Mouse (Mus musculus) midbrain, embryonic 14.5 days (tissue): ENCODE measurements around the gene Bag6. TPM values are rescaled to one million over a fixed set of nuclear protein-coding genes. Genes with fewer than 3 reads are reported as not detected.

Source experiments
- ATAC-seq: fragments of 200-750 bp; cut with Nextera tagmentation; 2 replicates; pipeline ENCODE4 v1.8.0; 2017; ENCODE audit warnings: moderate number of reproducible peaks, moderate library complexity; ENCODE audit not compliant: low FRiP score, low TSS enrichment
- DNase-seq: peaks from one replicate; pipeline ENCODE4 v3.0.0-alpha.2; 2015
- H3K27ac ChIP-seq: fragments of 300-500 bp; sonication (generic); replicated peaks from 2 replicates; pipeline ENCODE4 v1.5.1; 2014; ENCODE audit warnings: mild to moderate bottlenecking, low read depth, low read length, moderate library complexity
- H3K27me3 ChIP-seq: fragments of 300-500 bp; sonication (generic); 2 replicates; pipeline ENCODE4 v1.6.1; 2014; ENCODE audit warnings: low read length, control low read depth, mixed read lengths; ENCODE audit not compliant: control insufficient read depth, insufficient read depth
- H3K36me3 ChIP-seq: fragments of 300-500 bp; sonication (generic); 2 replicates; pipeline ENCODE4 v1.6.1; 2014; ENCODE audit warnings: low read length, control low read depth; ENCODE audit not compliant: control insufficient read depth, insufficient read depth
- H3K4me1 ChIP-seq: fragments of 300-500 bp; sonication (generic); 2 replicates; pipeline ENCODE4 v1.6.1; 2014; ENCODE audit warnings: mild to moderate bottlenecking, antibody characterized with exemption, low read length, control low read depth; ENCODE audit not compliant: control insufficient read depth, insufficient read depth
- H3K4me2 ChIP-seq: fragments of 300-500 bp; sonication (generic); 2 replicates; pipeline ENCODE4 v1.6.1; 2014; ENCODE audit warnings: mild to moderate bottlenecking, low read length, moderate library complexity
- H3K4me3 ChIP-seq: fragments of 300-500 bp; sonication (generic); replicated peaks from 2 replicates; pipeline ENCODE4 v1.5.1; 2014; ENCODE audit warnings: low read depth, low read length
- H3K9ac ChIP-seq: fragments of 300-500 bp; sonication (generic); replicated peaks from 2 replicates; pipeline ENCODE4 v1.6.1; 2014; ENCODE audit warnings: mild to moderate bottlenecking, low read length, moderate library complexity
- H3K9me3 ChIP-seq: fragments of 300-500 bp; sonication (generic); 2 replicates; pipeline ENCODE4 v1.6.1; 2016; ENCODE audit warnings: low read length, control low read depth, mixed read lengths; ENCODE audit not compliant: control insufficient read depth
- WGBS: fragments of 180-500 bp; shearing (Covaris S2); extraction: QIAGEN DNeasy Blood & Tissue Kit; methylation state at CpG from one replicate; pipeline ENCODE4 v1.1.7; 2014; 5-methylcytosine and 5-hydroxymethylcytosine counted together
- polyA plus RNA-seq: library from polyadenylated mRNA; unstranded; fragments of >200 nt; fragmentation: Nextera tagmentation; extraction: Ambion mirVana; gene quantifications from 2 replicates; pipeline ENCODE4 v1.2.1, GENCODE M21; 2014

The Bag6 gene
- polyA plus RNA-seq, 1 experiment from 2014 or later, result 122 TPM

DNA sequence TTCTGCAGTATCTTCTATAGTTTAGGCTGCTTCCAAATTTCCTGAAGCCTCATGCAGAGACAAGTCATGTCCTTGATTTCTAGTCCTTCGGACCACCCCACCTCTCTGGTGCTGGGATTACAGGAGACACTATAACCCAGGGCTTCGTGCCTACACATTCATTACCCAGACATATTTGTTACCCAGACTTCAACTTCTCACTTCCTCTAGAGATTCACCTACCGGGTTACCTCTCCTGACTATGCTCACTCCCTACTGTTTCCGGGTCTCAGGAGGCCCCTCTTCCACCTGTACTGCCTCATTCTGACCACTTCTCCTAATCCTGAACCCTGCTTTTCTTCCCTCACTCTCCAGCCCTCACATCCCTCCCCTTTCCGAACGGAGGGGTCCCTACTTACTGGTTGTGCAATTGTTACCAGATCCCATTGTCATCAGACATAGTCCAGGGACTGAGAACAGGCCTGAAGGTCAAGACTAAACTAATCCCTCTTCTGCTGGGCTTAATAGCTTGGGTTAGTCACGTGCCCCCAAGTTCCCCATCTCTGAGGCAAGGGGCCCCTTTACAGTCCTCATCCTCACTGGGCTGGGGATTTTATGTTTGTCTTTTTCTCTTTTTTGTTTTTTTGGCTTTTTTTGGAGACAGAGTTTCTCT lies 53.1 kb downstream of the Bag6 start, which contains the start of gene Lst1:
Gene Lst1 (minus strand): TSS at position 481 of the 652 bp plus-strand sequence.
- no peak for ATAC-seq
- H3K9me3 ChIP-seq, result no peaks in the 10 kb centered on the region
- H3K4me3 ChIP-seq, result no peak within 1 kb of the TSS
- no peak for DNase-seq
- no peaks in the 10 kb centered on the region for H3K27me3 ChIP-seq
- no peaks in the 10 kb centered on the region for H3K36me3 ChIP-seq
- H3K4me1 ChIP-seq, result peaks cover 10% of the 10 kb centered on the region; the same call in 1 of the 2 replicates
- no peak within 1 kb of the TSS for H3K4me2 ChIP-seq
- H3K9ac ChIP-seq, result no peak within 1 kb of the TSS
- H3K27ac ChIP-seq, result no peak within 1 kb of the TSS
- 63% methylated on average over 7 of the region's 7 CpGs for WGBS

DNA sequence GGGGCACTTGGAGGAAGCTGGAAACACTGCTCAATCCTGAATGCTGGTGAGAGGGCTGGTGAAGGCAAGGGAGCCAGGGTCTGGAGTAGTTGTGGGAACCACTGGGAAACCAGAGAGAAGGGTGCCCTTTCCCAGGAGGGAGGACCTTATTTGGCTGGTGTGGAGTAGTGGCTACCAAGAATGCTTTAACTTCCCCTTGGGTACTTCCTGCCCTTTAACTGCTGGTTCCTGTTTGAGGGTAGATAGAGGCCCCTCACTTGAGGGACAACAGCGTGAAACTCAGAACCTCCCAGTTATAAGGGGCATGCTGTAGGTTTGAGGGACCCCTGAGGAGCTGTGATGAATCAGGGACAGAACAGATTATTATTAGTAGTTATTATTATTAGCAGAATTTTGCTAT lies 54.2 kb downstream of the Bag6 start:
- H3K27me3 ChIP-seq, result no peaks in the 10 kb centered on the region
- no peaks in the 10 kb centered on the region for H3K36me3 ChIP-seq
- no peaks in the 10 kb centered on the region for H3K9me3 ChIP-seq
- H3K4me2 ChIP-seq, result no peak overlapping the region
- WGBS, result 75% methylated on average over 1 of the region's 1 CpGs
- DNase-seq, result no peak
- ATAC-seq, result no peak
- no peak overlapping the region for H3K4me3 ChIP-seq
- H3K9ac ChIP-seq, result no peak overlapping the region
- H3K27ac ChIP-seq, result no peak overlapping the region
- peaks cover 10% of the 10 kb centered on the region; the same call in 1 of the 2 replicates for H3K4me1 ChIP-seq

DNA sequence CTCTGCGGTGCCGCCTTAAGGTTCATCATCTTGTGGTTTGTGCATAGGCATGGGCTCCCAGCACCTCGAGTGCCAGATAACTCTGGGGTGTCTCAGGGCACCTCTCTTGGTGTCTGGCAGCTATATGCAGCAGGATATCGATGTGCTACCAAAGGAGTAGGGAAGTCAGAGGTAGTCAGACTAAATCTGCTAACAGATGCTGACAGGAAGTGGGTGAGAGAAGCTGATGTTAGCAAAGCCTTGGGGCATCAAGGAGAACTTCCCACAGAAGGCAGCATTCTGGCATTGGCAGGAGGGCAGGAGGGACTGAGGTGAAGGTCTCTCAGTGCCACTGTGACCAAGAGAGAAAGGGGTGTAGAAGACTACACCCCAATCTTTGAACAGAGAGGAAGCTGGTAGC lies 55.1 kb downstream of the Bag6 start:
- WGBS, result 76% methylated on average over 4 of the region's 4 CpGs
- H3K27ac ChIP-seq, result no peak overlapping the region
- H3K4me3 ChIP-seq, result no peak overlapping the region
- no peaks in the 10 kb centered on the region for H3K36me3 ChIP-seq
- no peak overlapping the region for H3K4me2 ChIP-seq
- peaks cover 9% of the 10 kb centered on the region; the same call in 1 of the 2 replicates for H3K27me3 ChIP-seq
- H3K4me1 ChIP-seq, result peaks cover 10% of the 10 kb centered on the region; the same call in 1 of the 2 replicates
- no peaks in the 10 kb centered on the region for H3K9me3 ChIP-seq
- no peak overlapping the region for H3K9ac ChIP-seq
- ATAC-seq (no peak), DNase-seq (no peak)

DNA sequence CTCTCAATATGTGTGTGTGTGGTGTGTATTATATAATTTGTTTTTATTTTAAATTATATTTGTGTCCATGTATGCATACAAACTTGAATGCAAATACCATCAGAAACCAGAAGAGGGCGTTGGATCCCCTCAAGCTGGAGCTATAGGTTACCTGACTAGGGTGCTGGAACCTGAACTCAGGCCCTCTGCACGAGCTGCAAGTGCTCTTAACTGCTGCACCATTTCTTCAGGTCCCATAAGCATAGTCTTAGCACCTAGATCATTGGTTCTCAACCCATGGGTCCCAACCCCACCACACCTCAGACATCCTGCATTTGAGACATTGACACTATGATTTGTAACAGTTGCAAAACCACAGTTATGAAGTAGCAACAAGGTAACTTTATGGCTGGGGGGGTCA lies 56.7 kb downstream of the Bag6 start:
- WGBS, result 63% methylated on average over 2 of the region's 2 CpGs
- H3K27me3 ChIP-seq, result peaks cover 25% of the 10 kb centered on the region
- H3K9ac ChIP-seq, result no peak overlapping the region
- ATAC-seq (no peak), DNase-seq (no peak)
- no peak overlapping the region for H3K4me3 ChIP-seq
- H3K27ac ChIP-seq, result no peak overlapping the region
- H3K4me2 ChIP-seq, result no peak overlapping the region
- peaks cover 6% of the 10 kb centered on the region; the same call in 1 of the 2 replicates for H3K4me1 ChIP-seq
- no peaks in the 10 kb centered on the region for H3K9me3 ChIP-seq
- no peaks in the 10 kb centered on the region for H3K36me3 ChIP-seq

DNA sequence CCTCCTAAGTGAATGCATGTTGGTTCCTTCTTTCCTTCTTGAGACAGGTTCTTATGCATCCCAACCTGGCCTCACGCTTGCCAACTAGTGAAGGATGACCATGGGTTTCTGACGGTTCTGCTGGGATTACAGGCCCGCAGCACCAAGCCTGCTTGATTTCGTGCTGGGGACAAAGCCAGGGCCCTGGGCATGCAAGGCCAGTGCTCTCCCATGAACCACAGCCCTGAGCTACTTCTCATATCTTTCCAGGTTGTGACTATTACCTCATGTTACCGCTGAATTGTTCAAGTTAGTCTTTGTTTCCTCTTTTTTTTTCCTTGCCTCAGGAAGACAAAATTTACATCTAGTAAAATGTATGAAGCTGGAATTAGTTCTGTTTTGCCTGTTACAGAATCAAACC lies 57.9 kb downstream of the Bag6 start:
- no peaks in the 10 kb centered on the region for H3K9me3 ChIP-seq
- no peak for DNase-seq

DNA sequence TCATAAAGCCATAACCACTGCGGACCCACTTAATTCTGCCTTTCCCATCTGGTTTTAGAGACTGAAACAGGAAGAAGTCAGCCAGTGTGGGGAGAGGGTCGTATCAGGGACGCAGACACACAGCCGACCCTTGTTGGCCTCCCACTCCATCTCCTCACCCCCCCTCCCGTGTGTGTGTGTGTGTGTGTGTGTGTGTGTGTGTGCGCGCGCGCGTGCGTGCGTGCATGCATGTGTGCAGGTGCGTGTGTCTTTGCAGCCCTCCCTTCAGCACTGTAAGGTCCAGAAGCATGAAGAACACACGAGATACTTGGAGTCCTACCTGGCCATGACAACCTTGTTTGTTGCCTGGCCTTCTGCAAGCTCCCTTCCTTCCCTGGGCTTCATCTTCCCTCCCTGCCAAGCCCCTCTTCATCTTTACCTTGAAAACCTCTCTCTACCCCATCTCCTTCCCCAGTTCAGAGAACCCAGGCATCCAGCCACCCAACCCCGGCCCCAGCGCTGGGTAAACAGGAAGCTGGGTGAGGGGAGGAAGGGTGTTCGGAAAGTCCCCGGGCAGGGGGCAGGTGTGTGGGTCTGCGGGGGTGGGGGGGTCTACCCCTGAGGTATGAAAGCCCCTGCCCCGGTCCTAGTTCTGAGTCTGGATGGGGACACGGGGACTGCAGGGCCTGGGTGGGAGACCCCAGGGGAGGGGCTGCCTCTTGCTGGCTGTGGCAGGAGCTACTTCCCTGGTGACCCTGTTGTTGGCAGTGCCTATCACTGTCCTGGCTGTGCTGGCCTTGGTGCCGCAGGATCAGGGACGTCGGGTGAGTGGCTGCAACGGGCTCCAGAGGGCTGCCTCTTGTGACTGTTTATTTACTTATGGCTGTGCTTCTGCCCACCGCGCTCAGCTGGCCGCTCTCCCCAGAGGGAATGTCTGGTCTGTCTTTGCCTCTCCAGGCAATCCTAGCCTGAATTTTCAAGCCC lies 59.2 kb downstream of the Bag6 start, which contains the start of gene Ltb:
Gene Ltb (plus strand): TSS at position 559 of the 963 bp plus-strand sequence.
- Histone ChIP-seq H3K27me3 (peaks cover 29% of the 10 kb centered on the region), H3K27ac (no peak within 1 kb of the TSS), H3K9me3 (no peaks in the 10 kb centered on the region), H3K36me3 (no peaks in the 10 kb centered on the region), H3K4me2 (peak within 1 kb of the TSS; percentile 62), H3K4me1 (peaks cover 6% of the 10 kb centered on the region; the same call in 1 of the 2 replicates), H3K4me3 (no peak within 1 kb of the TSS), H3K9ac (peak within 1 kb of the TSS; percentile 42; the same call in 1 of the 2 replicates)
- DNase-seq (no peak), ATAC-seq (no peak)
- 74% methylated on average over 28 of the region's 28 CpGs for WGBS

More for the DNA sequence above, 57.9 kb downstream of the Bag6 start:
- no peak overlapping the region for H3K27ac ChIP-seq
- no peak for ATAC-seq
- H3K9ac ChIP-seq, result no peak overlapping the region
- H3K4me3 ChIP-seq, result no peak overlapping the region
- no peak overlapping the region for H3K4me2 ChIP-seq
- 86% methylated on average over 5 of the region's 5 CpGs for WGBS
- H3K4me1 ChIP-seq, result peaks cover 6% of the 10 kb centered on the region; the same call in 1 of the 2 replicates
- H3K36me3 ChIP-seq, result no peaks in the 10 kb centered on the region
- peaks cover 29% of the 10 kb centered on the region for H3K27me3 ChIP-seq

DNA sequence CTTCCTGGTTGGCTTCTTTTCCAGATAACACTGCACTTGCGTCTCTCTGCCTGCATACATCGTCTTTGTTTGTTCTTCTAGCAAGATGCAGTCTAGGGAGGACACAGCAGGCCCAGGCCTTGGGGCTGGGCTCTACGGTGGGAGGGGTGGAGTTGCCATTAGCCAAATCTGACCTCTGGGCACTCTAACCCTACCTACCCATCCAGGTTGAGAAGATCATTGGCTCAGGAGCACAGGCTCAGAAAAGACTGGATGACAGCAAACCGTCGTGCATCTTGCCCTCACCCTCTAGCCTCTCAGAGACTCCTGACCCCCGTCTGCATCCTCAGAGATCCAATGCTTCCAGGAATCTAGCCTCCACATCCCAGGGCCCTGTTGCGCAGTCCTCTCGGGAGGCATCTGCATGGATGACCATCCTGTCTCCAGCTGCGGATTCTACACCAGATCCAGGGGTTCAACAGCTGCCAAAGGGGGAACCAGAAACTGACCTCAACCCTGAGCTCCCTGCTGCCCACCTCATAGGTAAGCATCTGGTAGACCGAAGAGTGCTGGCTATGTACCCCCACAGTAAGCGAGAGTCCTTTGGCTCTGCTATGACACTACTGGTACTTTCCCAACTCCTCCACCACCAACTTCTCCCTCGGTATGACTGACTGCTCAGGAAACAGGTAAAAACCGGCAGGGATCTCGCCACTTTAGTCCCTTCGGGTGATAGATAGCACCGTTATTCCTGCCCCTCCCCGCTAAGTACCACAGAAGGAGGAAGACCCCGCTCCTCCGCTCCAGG lies 60.1 kb downstream of the Bag6 start:
- Histone ChIP-seq H3K4me1 (peaks cover 6% of the 10 kb centered on the region; the same call in 1 of the 2 replicates), H3K9ac (peak overlapping the region; percentile 42; the same call in 1 of the 2 replicates), H3K9me3 (no peaks in the 10 kb centered on the region), H3K27me3 (peaks cover 29% of the 10 kb centered on the region), H3K4me3 (peak overlapping the region; percentile 30), H3K27ac (no peak overlapping the region), H3K4me2 (peak overlapping the region; percentile 62), H3K36me3 (no peaks in the 10 kb centered on the region)
- no peak for DNase-seq
- WGBS, result 46% methylated on average over 19 of the region's 19 CpGs
- no peak for ATAC-seq
